Mouse (Mus musculus) thymus, adult 2 months (tissue): ENCODE results near the gene Tanc1.

Source experiments
- CTCF ChIP-seq: fragments of 200-500 bp; IDR thresholded peaks from 2 replicates; pipeline ENCODE4 v1.5.1; 2012; ENCODE audit warnings: mild to moderate bottlenecking, control low read depth, low read length, moderate library complexity, borderline replicate concordance; ENCODE audit not compliant: control insufficient read depth, poor library complexity, insufficient read depth; ENCODE audit errors: extremely low read depth
- POLR2A ChIP-seq: fragments of 200-500 bp; IDR thresholded peaks from 2 replicates; pipeline ENCODE4 v1.6.1; 2012; ENCODE audit warnings: mild to moderate bottlenecking, low read length, control low read depth, moderate library complexity; ENCODE audit not compliant: control insufficient read depth, poor library complexity, insufficient read depth; ENCODE audit errors: extremely low read depth

DNA sequence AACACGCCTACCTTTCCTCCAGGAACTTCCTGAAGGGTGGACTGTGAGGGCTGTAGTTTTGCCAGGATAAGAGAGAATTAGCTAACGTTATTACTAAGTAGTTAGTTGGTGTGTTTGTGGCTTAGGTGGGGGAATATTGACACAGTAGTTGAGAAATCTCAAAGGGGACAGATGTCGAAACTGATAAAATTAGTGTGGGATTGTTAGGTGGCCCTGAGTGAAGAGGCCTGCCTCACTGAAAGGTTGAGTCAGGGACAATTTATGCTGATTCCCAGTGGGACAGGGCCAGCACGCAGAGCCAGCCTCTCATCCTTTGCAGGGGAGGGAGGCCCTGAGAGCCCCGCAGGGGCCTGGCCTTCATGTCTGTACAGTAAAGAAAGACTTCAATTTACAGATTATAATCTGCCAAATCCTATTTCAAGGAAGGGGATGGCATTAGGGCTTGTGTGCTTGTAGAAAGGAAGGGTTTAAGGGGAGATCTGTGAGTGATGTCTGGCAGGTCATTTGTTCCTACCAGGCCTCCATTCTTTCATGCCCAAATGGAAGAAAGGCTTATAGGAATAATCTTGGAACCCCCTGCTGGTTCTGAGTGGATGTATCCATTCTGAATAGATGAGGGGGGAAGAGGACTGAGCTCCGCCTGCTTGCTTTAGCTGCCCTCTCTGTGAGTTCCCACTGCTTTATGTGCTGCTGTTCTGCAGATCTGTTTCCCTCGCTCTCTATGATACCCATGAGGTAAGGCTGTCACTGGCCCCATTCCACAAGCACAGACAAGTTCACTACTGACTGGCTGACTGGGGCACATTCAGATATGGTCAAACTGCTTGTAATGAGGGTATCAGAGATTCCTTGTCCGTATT is 41.7 kb downstream of the Tanc1 start:
- no peak for TF ChIP-seq CTCF
- no peak for TF ChIP-seq POLR2A
